Mouse (Mus musculus): ENCODE measurements around the gene Tnfrsf13c. TPM values are rescaled to one million over a fixed set of nuclear protein-coding genes. Genes with fewer than 3 reads are reported as not detected.

Tnfrsf13c gene
- polyA plus RNA-seq, 1 experiment from 2014 or later: 0.16 TPM

GRCm38 (mm10) chr15:82197937-82198336 is 26.2 kb downstream of the Tnfrsf13c start:
- Histone ChIP-seq H3K36me3 (ENCODE audit: control insufficient read depth, insufficient read depth, low read length) (peaks cover 57% of the 10 kb centered on the region), H3K27ac (ENCODE audit: low read depth, low read length) (peak overlapping the region; percentile 36; the same call in 1 of the 2 replicates), H3K4me2 (no peak overlapping the region), H3K9me3 (ENCODE audit: control insufficient read depth, low read length) (no peaks in the 10 kb centered on the region), H3K4me3 (ENCODE audit: low read depth, low read length) (no peak overlapping the region), H3K9ac (ENCODE audit: low read depth, low read length) (no peak overlapping the region), H3K4me1 (replicated peaks; ENCODE audit: control insufficient read depth, insufficient read depth, low read length) (no peaks in the 10 kb centered on the region), H3K27me3 (replicated peaks; ENCODE audit: control insufficient read depth, insufficient read depth, low read length) (no peaks in the 10 kb centered on the region)
- no peak for ATAC-seq (replicated peaks; ENCODE audit: low FRiP score)
- 73% methylated on average over 11 of the region's 11 CpGs for WGBS
- DNase-seq (ENCODE audit: low spot score): no peak

- Histone ChIP-seq H3K9ac (ENCODE audit: low read depth, low read length) (no peak overlapping the region), H3K27me3 (replicated peaks; ENCODE audit: control insufficient read depth, insufficient read depth, low read length) (no peaks in the 10 kb centered on the region), H3K9me3 (ENCODE audit: control insufficient read depth, low read length) (no peaks in the 10 kb centered on the region), H3K4me3 (ENCODE audit: low read depth, low read length) (no peak overlapping the region), H3K4me1 (replicated peaks; ENCODE audit: control insufficient read depth, insufficient read depth, low read length) (no peaks in the 10 kb centered on the region), H3K36me3 (ENCODE audit: control insufficient read depth, insufficient read depth, low read length) (peaks cover 61% of the 10 kb centered on the region), H3K4me2 (no peak overlapping the region), H3K27ac (ENCODE audit: low read depth, low read length) (peak overlapping the region; percentile 21; the same call in 1 of the 2 replicates)
- DNase-seq (ENCODE audit: low spot score) (no peak), ATAC-seq (replicated peaks; ENCODE audit: low FRiP score) (no peak)
- 85% methylated on average over 10 of the region's 10 CpGs for WGBS
Observed at GRCm38 (mm10) chr15:82197246-82197750, 26.9 kb downstream of the Tnfrsf13c start.

GRCm38 (mm10) chr15:82196300-82196699 is 27.9 kb downstream of the Tnfrsf13c start:
- H3K9ac ChIP-seq (ENCODE audit: low read depth, low read length): no peak overlapping the region
- H3K9me3 ChIP-seq (ENCODE audit: control insufficient read depth, low read length): no peaks in the 10 kb centered on the region
- no peaks in the 10 kb centered on the region for H3K4me1 ChIP-seq (replicated peaks; ENCODE audit: control insufficient read depth, insufficient read depth, low read length)
- H3K4me3 ChIP-seq (ENCODE audit: low read depth, low read length): no peak overlapping the region
- peaks cover 61% of the 10 kb centered on the region for H3K36me3 ChIP-seq (ENCODE audit: control insufficient read depth, insufficient read depth, low read length)
- H3K27me3 ChIP-seq (replicated peaks; ENCODE audit: control insufficient read depth, insufficient read depth, low read length): no peaks in the 10 kb centered on the region
- 83% methylated on average over 12 of the region's 12 CpGs for WGBS
- ATAC-seq (replicated peaks; ENCODE audit: low FRiP score) (no peak), DNase-seq (ENCODE audit: low spot score) (no peak)
- no peak overlapping the region for H3K27ac ChIP-seq (ENCODE audit: low read depth, low read length)
- no peak overlapping the region for H3K4me2 ChIP-seq

- no peak for ATAC-seq (replicated peaks; ENCODE audit: low FRiP score)
- H3K27me3 ChIP-seq (replicated peaks; ENCODE audit: control insufficient read depth, insufficient read depth, low read length): no peaks in the 10 kb centered on the region
- no peak overlapping the region for H3K9ac ChIP-seq (ENCODE audit: low read depth, low read length)
- H3K4me3 ChIP-seq (ENCODE audit: low read depth, low read length): no peak overlapping the region
- no peaks in the 10 kb centered on the region for H3K4me1 ChIP-seq (replicated peaks; ENCODE audit: control insufficient read depth, insufficient read depth, low read length)
- H3K4me2 ChIP-seq: no peak overlapping the region
- peaks cover 64% of the 10 kb centered on the region for H3K36me3 ChIP-seq (ENCODE audit: control insufficient read depth, insufficient read depth, low read length)
- no peak overlapping the region for H3K27ac ChIP-seq (ENCODE audit: low read depth, low read length)
- no peaks in the 10 kb centered on the region for H3K9me3 ChIP-seq (ENCODE audit: control insufficient read depth, low read length)
- WGBS: 84% methylated on average over 8 of the region's 8 CpGs
- DNase-seq (ENCODE audit: low spot score): no peak
Observed at GRCm38 (mm10) chr15:82192617-82193016, 31.6 kb downstream of the Tnfrsf13c start.

- no peak overlapping the region for H3K4me2 ChIP-seq
- H3K27ac ChIP-seq (ENCODE audit: low read depth, low read length): no peak overlapping the region
- H3K4me1 ChIP-seq (replicated peaks; ENCODE audit: control insufficient read depth, insufficient read depth, low read length): peaks cover 35% of the 10 kb centered on the region
- no peak for ATAC-seq (replicated peaks; ENCODE audit: low FRiP score)
- H3K27me3 ChIP-seq (replicated peaks; ENCODE audit: control insufficient read depth, insufficient read depth, low read length): no peaks in the 10 kb centered on the region; the same call in 1 of the 2 replicates
- peaks cover 49% of the 10 kb centered on the region for H3K36me3 ChIP-seq (ENCODE audit: control insufficient read depth, insufficient read depth, low read length)
- no peak overlapping the region for H3K4me3 ChIP-seq (ENCODE audit: low read depth, low read length)
- 96% methylated on average over 10 of the region's 10 CpGs for WGBS
- H3K9me3 ChIP-seq (ENCODE audit: control insufficient read depth, low read length): no peaks in the 10 kb centered on the region
- H3K9ac ChIP-seq (ENCODE audit: low read depth, low read length): no peak overlapping the region
- DNase-seq (ENCODE audit: low spot score): no peak
Observed at GRCm38 (mm10) chr15:82188481-82189240, 35.5 kb downstream of the Tnfrsf13c start.

- no peak overlapping the region for H3K9ac ChIP-seq (ENCODE audit: low read depth, low read length)
- peaks cover 41% of the 10 kb centered on the region for H3K4me1 ChIP-seq (replicated peaks; ENCODE audit: control insufficient read depth, insufficient read depth, low read length)
- H3K27me3 ChIP-seq (replicated peaks; ENCODE audit: control insufficient read depth, insufficient read depth, low read length): no peaks in the 10 kb centered on the region; the same call in 1 of the 2 replicates
- no peak overlapping the region for H3K4me2 ChIP-seq
- H3K27ac ChIP-seq (ENCODE audit: low read depth, low read length): no peak overlapping the region
- peaks cover 49% of the 10 kb centered on the region for H3K36me3 ChIP-seq (ENCODE audit: control insufficient read depth, insufficient read depth, low read length)
- no peak for DNase-seq (ENCODE audit: low spot score)
- ATAC-seq (replicated peaks; ENCODE audit: low FRiP score): no peak
- 100% methylated on average over 1 of the region's 1 CpGs for WGBS
- no peak overlapping the region for H3K4me3 ChIP-seq (ENCODE audit: low read depth, low read length)
- H3K9me3 ChIP-seq (ENCODE audit: control insufficient read depth, low read length): no peaks in the 10 kb centered on the region
Observed at GRCm38 (mm10) chr15:82187924-82188323, 36.2 kb downstream of the Tnfrsf13c start.

- Histone ChIP-seq H3K36me3 (ENCODE audit: control insufficient read depth, insufficient read depth, low read length) (peaks cover 48% of the 10 kb centered on the region), H3K9ac (ENCODE audit: low read depth, low read length) (no peak overlapping the region), H3K4me3 (ENCODE audit: low read depth, low read length) (no peak overlapping the region), H3K9me3 (ENCODE audit: control insufficient read depth, low read length) (peaks cover 1% of the 10 kb centered on the region; the same call in 1 of the 2 replicates), H3K27ac (ENCODE audit: low read depth, low read length) (peak overlapping the region; percentile 96), H3K27me3 (replicated peaks; ENCODE audit: control insufficient read depth, insufficient read depth, low read length) (no peaks in the 10 kb centered on the region; the same call in 1 of the 2 replicates), H3K4me1 (replicated peaks; ENCODE audit: control insufficient read depth, insufficient read depth, low read length) (peaks cover 41% of the 10 kb centered on the region), H3K4me2 (no peak overlapping the region)
- DNase-seq (ENCODE audit: low spot score) (no peak), ATAC-seq (replicated peaks; ENCODE audit: low FRiP score) (no peak)
- WGBS: 80% methylated on average over 4 of the region's 4 CpGs
Observed at GRCm38 (mm10) chr15:82187401-82187800, 36.8 kb downstream of the Tnfrsf13c start.

- peaks cover 51% of the 10 kb centered on the region for H3K36me3 ChIP-seq (ENCODE audit: control insufficient read depth, insufficient read depth, low read length)
- H3K4me3 ChIP-seq (ENCODE audit: low read depth, low read length): no peak overlapping the region
- peaks cover 41% of the 10 kb centered on the region for H3K4me1 ChIP-seq (replicated peaks; ENCODE audit: control insufficient read depth, insufficient read depth, low read length)
Observed at GRCm38 (mm10) chr15:82186931-82187330, 37.2 kb downstream of the Tnfrsf13c start.

More at GRCm38 (mm10) chr15:82186931-82187330, 37.2 kb downstream of the Tnfrsf13c start:
- Histone ChIP-seq H3K27me3 (replicated peaks; ENCODE audit: control insufficient read depth, insufficient read depth, low read length) (no peaks in the 10 kb centered on the region; the same call in 1 of the 2 replicates), H3K4me2 (peak overlapping the region; percentile 6; the same call in 1 of the 2 replicates), H3K9ac (ENCODE audit: low read depth, low read length) (no peak overlapping the region; the same call in 1 of the 2 replicates), H3K27ac (ENCODE audit: low read depth, low read length) (peak overlapping the region; percentile 96), H3K9me3 (ENCODE audit: control insufficient read depth, low read length) (peaks cover 6% of the 10 kb centered on the region; the same call in 1 of the 2 replicates)
- ATAC-seq (replicated peaks; ENCODE audit: low FRiP score) (no peak), DNase-seq (ENCODE audit: low spot score) (no peak)
- WGBS: 64% methylated on average over 5 of the region's 5 CpGs
